Mouse (Mus musculus) testis, postnatal 10 days (tissue): ENCODE results near the gene Cog6.

Experiments
- DNase-seq: peaks from one replicate; pipeline ENCODE4 v3.0.0; 2021; ENCODE audit warnings: low spot score

The Cog6 gene

DNA sequence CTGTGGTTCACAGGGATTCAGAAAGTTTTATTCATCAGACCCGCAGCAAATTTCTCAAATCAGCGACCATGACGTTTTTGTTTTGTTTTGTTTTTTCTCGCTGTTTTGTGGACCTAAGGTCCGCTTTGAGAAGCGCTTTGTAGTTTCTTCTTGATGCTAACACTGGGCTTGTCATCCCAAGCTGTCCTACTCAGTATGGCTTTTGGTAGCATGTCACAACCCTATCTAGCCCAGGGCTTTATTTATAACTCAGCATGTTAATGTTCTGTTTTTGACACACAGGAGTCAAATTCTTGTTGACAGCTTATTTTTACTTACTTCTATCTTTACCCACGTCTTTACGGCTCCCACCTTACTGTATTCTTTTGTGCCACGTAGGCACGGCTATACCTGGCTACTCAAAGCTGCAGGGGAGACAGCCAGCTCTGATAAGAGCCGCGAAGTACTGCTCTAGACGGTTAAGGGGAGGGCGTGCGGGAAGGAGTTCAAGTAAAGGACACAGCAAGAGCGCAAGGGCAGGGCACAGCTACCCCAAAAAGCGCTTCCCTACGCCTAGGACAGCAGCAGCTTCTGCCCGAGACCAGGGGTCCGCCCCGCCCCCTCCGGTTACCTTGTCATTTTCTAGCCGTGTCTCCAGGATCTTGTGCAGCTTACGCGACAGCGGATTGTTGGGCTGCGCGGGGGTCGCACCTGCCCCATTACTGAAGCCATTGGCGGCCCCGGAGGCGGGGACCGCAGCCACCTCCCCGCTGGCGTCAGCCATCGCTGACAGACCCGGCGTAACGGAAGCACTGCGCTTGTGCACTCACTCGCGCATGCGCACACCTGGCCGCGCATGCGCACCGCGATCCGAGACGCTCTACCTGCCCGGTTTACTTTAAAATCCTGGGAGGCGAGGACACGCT is at the start of gene Cog6:
Gene Cog6 (minus strand): TSS at position 802 of the 905 bp plus-strand sequence.
- DNase-seq = peak; percentile 86

GRCm38 (mm10) chr3:53066095-53066372 is 49.0 kb upstream of the Cog6 start:
- no peak for DNase-seq

GRCm38 (mm10) chr3:53065267-53066094 is 48.4 kb upstream of the Cog6 start:
- no peak for DNase-seq

GRCm38 (mm10) chr3:53063423-53064147 is 46.5 kb upstream of the Cog6 start:
- DNase-seq = no peak

GRCm38 (mm10) chr3:53059959-53060358 is 42.9 kb upstream of the Cog6 start:
- no peak for DNase-seq

GRCm38 (mm10) chr3:53056430-53056829 is 39.4 kb upstream of the Cog6 start:
- DNase-seq = no peak

- DNase-seq = no peak
These were observed 35.3 kb upstream of the Cog6 start for GRCm38 (mm10) chr3:53052385-53052784.

DNA sequence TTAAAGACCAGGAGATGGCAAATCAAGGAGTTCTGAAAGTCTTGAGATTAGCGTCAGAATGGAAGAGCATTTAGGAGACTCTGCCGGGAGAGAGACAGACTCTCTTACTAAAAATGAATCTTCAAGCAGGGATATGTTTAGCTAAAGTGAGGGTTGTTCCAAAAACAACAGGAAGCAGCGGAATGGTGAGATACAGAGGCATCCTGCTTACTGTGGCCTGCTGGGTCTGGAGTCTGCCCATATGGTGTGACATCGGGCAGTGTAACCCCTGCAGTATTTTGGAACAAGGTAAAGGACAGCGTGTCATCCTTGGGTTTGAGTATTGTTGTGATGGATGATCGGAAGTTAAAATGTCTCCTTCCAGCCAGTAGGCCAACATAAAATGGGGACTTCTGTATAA is 29.3 kb upstream of the Cog6 start:
- DNase-seq = no peak

DNA sequence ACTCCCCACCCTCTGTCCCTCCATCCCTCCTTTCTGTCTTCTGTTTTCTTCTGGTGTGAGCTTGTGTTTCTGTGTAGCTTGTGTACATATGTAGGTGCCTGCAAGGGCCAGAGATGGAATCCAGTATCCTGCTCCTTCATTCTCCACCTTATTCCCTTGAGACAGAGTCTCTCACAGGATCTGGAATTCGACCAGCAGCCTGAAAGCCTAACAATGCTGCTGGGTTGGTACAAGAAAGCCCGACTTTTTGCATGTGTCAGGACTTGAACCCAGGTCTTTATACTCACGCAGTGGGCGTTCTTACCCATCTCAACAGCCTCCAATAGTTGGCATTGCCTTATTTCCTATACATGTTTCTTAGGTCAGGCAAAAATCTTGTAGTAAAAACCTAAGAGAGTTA is 28.7 kb upstream of the Cog6 start:
- no peak for DNase-seq

DNA sequence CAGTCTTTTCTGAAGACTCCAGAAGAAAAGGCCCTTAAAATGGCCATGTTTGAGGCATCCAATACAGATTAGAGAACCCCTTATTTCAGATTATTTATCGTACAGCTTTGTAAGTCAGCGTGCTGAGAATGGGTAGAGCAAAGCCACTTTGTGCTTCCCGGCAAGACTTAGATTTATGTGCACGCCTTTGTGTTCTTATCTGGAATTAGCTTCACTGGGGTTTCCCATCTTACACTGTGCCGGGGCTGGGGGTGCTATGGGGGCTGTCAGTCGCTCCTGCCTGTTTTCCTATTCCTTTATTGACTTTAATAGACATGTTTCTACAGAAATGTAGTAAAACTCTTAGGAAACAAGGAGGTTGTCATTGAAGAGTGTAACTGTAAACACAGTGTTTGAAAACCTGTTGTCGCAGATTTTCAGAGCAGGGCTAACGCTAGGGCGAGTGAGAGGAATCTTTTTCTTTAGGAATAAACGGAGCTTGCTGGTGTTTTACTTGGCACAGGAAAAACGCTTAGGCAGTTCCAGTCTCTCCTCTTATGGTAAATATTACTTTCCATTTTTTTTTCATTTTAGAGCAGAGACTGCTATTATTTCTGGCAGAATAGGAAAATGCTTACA is 27.8 kb upstream of the Cog6 start:
- no peak for DNase-seq

DNA sequence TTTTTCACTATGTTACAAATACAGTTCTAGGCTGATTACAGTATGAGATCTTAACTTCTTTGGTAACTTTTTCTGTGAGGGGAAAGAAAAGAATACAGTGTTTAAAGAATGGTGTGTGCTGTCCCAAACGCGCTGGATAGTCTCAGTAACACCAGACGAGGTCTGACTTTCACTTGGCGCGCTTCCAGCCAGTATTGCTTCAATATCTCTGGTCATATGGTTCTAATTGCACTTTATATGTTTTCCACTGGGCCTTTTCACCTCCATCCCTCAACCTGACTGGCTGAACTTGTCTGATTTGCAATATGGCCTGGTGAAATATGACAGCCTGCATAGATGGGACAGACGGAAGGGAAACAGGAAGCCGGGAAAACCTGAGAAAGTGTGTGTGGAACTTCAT is 27.2 kb upstream of the Cog6 start:
- peak; percentile 59 for DNase-seq

DNA sequence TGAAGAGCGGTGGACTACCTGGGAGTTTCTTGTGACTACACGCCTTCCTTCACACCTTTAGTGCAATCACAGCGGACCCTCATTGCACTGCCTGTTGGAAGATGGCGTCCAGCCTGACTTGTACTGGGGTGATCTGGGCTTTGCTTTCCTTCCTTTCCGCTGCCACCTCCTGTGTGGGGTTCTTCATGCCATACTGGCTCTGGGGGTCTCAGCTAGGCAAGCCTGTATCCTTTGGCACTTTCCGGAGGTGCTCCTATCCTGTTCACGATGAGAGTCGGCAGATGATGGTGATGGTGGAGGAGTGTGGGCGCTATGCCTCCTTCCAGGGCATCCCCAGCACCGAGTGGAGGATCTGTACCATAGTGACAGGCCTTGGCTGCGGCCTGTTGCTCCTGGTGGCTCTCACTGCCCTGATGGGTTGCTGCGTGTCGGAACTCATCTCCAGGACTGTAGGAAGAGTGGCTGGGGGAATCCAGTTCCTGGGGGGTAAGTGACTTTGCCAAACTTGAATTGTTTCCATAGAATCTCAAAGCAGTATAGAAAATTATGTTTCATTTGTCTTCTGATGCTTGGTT is 26.3 kb upstream of the Cog6 start:
- DNase-seq = no peak

GRCm38 (mm10) chr3:53042240-53042567 is 25.2 kb upstream of the Cog6 start:
- no peak for DNase-seq

- DNase-seq = peak; percentile 81
These were observed 24.6 kb upstream of the Cog6 start, which contains the start of gene Lhfp for GRCm38 (mm10) chr3:53041411-53042239. Gene Lhfp, plus strand, starts transcription at chr3:53041528.

GRCm38 (mm10) chr3:53040593-53041410 is 23.8 kb upstream of the Cog6 start:
- no peak for DNase-seq

- DNase-seq = no peak
These were observed 22.7 kb upstream of the Cog6 start for GRCm38 (mm10) chr3:53039746-53040145.

DNA sequence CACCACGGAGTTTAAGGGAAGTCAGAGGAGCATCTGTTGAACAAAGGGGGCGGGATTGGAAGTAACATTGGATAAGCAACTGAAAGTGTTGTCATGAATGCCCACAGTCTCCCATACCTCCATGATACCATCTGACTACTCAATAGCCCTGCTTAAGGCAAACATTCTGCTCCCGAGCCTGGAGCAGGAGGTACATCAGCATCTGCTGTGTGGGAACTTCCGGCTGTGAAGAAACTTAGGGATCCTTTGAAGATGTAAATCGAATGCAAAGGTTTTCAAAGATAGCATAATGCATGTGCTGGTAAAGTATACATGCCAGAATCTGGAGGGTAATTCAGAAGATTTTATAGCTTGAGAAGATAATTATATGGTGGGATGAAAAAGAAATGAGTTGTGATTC is 21.9 kb upstream of the Cog6 start:
- no peak for DNase-seq

DNA sequence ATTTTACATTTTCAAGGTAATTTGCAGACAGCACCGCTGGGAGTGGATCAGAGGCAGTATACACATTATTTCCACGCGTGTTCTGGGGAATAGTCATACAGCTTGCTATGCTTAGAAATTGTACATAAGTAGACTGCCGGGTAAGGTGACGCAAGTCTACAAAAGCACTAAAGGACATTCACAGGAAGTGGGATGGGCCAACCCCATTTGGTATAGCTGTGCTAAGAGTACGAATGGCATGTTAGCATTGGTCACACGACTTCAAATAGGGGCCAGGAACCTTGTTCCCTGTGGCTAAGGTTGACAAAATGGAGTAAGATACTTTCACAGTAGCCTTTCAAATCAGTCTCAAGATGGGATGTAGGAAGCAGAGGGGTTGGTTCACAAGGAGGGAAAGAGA is 19.9 kb upstream of the Cog6 start:
- no peak for DNase-seq

GRCm38 (mm10) chr3:53036076-53036475 is 19.0 kb upstream of the Cog6 start:
- no peak for DNase-seq

- no peak for DNase-seq
These were observed 16.4 kb upstream of the Cog6 start for GRCm38 (mm10) chr3:53033448-53033847.
